Mouse (Mus musculus): Measurements from ENCODE around the gene Nhlh1.

The Nhlh1 gene

DNA sequence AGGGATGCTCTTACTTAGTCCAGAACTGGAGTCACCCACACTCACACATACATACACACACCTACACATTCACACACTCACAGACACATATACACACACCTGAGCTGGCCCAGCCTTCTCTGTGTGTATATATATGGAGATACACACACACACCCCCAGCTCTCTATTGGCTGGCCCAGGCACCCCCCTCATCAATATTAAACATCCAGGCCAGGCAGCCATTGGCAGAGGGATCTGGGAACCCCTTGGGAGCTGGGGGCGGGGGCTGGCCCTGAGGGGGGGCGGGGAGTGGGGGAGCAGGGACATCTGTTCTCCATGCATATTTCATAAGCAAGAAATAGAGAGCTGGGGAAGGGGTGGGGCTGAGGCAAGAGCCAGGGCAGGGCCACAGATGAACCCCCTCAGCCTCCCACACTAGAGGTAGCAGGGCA, at the start of gene Nhlh1:
Gene Nhlh1 (minus strand): TSS at position 83 of the 431 bp plus-strand sequence.
- no peak for DNase-seq (ENCODE audit: low spot score)

DNA sequence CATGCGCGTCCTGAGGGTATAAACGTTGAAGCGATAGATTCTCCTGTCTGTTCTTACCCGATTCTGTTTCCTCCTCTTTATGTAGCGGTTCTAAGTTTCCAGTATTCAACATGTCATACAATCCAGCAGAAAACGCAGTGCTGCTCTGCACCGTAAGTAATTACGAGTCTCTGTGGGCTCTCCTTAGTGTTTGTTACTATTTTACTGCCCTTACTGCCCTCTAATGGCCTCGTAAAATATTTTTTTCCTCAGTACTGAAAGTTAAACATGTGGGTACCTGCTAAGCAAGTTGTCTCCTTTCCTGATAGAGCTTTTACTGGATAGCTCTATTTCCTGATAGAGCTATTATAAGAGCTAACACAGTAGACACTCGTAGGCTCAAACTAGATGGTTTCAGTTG, 47.7 kb upstream of the Nhlh1 start:
- no peak for DNase-seq (ENCODE audit: low spot score)

DNA sequence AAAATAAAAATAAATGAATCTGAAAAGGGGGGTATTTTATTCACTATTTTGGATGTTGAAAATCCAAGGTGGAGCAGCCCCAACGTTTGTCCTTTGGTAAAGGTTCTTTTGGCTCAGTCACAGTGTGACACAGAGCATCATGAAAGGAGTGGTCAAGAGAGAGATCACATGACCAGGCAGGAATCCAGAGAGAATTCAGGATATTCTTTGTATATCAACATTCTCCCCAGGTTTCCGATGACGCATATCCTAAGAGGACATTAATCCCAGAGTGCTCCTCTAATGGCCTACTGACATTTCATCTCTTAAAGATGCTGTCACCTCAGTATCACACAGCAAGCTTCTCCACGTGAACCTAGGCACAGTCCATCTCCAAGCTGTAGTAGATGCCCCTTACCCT, 46.2 kb upstream of the Nhlh1 start:
- no peak for DNase-seq (ENCODE audit: low spot score)

DNA sequence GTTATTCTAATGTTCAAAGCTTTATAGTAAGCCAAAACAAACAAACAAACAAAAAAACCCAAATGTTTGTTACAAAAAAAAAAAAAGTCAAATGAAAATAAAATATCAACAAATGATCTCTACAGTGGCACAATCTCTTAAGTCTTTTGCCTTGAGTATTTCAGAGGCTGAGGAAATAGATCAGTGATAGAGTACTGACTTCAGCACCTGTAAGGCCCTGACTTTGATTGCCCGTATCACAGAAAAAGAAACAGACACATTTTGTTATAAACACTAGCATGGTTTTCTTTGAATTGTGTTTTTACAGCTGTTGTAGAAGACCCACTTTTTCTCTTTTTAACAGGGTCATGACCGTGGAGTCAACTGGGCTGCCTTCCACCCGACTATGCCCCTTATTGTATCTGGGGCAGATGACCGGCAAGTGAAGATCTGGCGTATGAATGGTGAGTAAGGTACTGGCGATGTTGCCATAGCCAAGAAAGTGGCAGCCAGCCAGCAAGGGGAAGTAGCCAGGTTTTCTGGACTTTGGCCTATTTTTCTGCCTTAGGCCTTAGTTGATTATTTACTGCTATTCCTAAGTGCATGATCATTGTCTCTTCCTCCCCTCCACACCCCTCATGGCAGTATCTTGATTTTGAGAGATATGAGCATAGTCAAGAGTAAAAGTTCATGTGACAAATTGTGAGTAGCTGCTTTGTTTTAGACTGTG, 42.1 kb upstream of the Nhlh1 start:
- peak; percentile 73 for DNase-seq (ENCODE audit: low spot score)

DNA sequence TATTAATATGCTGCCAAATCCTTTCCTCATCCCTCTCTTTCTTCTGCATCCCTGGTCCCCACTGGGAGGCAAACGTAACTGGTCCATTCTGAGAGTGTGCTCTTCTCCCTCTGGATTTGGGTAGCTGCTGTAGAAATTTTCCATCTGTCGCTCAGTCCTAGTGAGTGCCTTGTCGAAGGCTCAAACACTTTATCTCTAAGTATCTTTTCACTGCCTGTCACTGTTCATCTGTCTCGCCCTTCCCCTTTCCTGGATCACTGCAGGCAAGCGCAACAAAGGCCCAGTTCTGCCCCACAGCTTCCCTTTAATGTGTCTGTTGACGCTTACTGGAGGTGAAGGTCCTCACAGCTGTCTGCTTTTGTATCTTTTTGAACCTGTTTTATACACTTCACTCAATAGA, 37.8 kb upstream of the Nhlh1 start:
- DNase-seq (ENCODE audit: low spot score) = no peak

DNA sequence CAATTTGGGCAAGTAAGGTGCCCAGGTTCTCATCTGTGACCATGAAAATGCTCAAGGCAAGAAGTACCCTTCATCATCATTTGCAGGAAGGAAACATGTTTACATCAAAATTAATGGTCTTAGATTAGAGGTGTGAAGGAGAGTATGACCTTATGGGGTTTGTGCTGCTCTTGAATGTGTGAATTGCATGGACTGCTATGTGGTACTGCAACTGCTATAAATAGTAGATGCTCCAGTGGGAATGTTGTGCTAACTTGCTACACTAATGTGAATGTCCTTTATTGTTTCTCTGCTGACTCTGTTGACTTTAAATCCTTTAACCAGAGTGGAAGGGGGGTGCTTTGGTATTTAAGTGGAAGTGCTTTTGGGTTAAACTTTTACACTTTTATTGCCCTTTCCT, 36.9 kb upstream of the Nhlh1 start:
- no peak for DNase-seq (ENCODE audit: low spot score)

DNA sequence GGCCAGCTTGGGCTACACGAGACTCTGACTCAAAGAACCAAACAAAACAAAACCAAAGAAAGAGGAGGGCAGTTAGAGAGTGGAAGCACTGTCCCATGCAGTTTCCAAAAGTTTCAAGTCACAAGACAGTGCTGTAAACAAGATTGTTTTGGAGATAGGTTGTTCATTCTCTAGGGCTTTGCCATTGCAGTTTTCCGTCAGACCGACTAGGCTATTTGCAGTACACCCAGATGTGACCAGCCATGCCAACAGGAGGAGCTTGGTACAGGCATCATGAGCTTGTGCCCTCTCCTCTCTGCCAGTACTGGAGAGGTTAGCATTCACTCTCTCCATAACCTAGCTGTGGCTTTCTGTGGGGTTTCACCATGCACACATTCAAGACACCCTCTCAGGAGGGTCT, 36.1 kb upstream of the Nhlh1 start:
- DNase-seq (ENCODE audit: low spot score) = no peak

DNA sequence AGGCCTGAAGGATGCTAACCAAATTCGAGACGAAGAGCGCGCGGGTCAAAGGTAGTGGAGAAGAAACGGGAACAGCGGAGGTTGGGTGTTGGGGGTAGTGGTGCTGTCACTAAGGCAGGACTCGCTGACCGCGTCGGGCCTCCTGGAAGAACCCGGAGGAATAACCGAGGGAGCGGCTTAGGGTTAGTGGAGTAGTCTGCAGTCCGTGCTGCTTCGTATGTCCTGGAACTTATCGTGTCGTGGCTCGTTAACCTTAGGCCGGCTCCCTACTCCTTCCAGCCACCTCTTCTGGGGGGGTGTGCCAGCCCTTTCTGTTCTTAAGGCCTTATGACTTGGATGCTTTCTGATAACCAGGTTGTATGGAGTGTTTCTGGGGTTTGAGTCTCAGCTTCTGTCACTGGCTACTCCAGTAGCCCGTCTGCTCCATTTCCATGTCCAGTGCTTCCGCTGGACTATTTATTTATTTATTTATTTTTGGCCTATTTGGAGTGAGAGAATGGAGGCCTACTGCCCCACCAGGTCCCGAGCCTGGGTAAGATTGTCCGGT, 25.6 kb upstream of the Nhlh1 start:
- no peak for DNase-seq (ENCODE audit: low spot score)

DNA sequence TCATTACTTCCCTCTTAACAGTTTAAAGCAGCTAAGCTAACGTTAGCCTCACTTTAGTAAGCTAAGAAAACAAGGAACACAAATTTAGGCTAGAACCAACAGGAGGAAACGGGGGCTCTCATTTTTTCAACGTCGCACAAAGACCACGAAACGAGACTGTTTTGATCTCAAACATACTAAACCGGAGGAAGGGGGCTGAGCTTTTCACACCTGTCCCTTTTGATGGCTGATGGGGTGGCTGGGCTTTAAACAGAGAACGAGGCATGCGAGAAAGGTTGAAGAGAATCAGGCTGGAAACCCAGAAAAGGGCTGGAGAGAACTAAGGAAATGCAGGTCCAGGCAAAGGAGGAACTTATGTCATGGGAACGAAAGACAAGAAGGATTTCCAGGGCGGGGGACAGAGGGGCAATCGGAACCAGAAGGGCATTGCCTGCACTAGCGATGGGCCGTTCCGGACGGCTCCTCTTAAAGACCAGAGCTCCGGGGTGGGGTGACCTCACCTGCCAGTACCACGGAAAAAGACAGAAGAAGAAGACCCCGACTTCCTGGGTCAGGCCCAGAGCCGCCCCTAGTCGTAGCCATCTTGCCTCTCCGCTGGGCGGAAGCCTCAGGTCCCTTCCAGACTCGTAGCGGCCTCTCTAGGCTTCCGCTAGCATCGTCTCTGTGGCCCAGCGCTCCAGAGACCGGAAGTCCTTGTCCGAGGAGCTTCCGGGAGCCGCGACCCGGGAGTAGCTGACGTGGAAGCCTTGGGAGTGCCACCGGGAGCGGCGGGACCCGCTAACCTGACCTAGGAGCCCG, 24.9 kb upstream of the Nhlh1 start, which contains the start of the genes Copa and Ncstn:
Gene Copa (plus strand): TSS at position 429 of the 798 bp plus-strand sequence.
Gene Ncstn (minus strand): TSS at position 695 of the 798 bp plus-strand sequence.
- peak; percentile 95 for DNase-seq (ENCODE audit: low spot score)

DNA sequence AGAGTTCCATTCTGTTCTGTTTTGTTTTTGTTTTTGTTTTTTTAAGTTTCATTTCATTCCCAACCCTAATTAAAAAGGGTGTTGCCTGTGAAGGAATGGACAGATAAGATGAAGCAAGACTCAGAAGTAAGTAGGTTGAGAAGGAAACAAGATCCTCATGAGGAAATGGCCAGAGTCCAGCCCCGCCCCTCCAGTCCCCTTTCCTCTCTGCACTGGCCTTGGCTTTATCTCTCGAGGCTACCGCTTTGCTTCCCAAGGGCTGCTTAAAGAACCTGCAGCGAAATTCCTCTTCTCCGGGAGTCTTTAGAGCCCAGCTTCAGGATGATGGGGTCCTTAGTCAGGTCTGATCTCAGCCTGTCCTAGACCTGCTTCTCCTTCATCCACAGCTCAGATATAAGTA, 20.6 kb upstream of the Nhlh1 start:
- peak; percentile 65 for DNase-seq (ENCODE audit: low spot score)

DNA sequence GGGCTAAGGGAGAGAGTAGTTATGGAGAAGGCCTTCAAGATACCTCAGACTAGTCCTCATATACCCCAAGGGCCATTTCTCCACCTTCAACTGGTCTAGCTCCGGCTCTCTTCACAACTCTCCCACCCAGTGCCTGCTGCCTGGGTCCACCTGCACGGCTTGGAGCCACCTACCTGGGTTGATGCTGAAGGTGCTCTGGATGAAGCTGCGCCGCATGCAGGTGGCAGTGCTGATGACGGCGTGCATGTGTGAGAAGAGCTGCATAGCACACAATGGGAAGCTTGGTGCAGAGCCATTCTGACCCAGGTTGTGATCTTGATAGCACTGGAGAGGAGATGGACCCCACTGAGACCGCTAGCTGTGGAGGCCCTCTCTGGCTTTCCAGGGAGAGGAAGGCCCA, 15.2 kb upstream of the Nhlh1 start:
- DNase-seq (ENCODE audit: low spot score) = no peak

DNA sequence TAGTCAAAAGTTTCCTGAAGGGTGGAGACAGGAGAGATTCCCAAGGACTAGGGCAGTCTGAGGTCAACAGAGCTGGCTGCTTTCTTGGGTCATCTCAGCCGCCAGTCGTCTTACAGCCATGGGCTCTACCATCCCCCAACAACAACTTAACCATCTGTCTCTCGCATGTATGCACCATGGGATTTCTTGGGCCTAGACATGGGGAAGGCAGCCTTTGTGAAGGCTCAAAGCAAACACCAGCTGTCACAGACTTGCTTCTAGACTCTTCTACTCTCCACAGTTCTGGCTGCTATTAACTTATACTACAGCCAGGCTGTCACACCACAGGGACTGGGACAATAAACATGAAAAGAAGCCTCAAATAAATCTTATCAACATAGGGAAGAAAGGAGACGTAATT, 14.2 kb upstream of the Nhlh1 start:
- DNase-seq (ENCODE audit: low spot score) = no peak

DNA sequence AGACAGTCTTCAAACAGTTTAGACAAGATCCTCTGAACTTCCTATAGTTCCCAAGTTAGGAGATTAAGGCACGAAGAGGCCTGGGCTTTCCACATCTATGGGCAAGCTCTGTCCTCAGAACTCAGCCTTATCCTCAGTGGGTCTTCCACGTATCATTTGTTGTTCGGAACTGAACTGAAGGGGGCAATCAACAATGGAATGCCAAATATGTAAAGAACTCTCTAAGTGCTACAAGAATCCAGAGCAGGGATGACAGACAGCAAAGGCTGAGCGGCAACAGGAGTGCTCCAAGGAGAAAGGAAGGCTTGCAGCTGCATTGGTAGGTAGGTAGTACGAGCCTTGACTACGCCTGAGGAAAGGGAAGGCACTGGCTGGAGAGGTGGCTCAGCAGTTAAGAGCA, 12.9 kb upstream of the Nhlh1 start:
- no peak for DNase-seq (ENCODE audit: low spot score)

DNA sequence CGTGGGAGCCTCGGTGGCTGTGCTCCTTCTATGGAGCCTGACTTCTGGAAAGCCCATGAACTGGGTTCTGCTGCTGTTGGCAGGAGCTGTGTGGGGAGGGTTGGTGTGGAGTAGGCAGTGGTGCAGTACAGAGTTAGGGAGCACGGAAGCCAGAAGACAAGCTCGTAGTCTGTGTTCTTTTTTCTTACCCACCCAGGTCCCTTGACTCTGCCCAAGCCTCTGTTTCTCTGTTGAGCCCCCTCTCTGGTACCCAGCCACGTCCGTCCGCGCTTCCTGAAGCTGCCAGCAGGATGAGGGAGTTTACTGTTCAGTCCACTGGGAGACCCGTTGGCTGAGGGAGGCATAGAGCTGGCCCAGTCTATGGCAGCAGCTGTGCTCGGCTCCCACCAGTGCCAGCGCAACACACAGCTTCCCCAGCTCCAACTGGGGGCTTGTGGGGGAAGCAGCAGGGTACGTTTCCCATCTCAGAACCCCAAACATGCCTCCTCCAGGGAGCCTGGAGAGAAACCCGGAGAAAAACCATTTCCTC, 7.3 kb upstream of the Nhlh1 start:
- no peak for DNase-seq (ENCODE audit: low spot score)

DNA sequence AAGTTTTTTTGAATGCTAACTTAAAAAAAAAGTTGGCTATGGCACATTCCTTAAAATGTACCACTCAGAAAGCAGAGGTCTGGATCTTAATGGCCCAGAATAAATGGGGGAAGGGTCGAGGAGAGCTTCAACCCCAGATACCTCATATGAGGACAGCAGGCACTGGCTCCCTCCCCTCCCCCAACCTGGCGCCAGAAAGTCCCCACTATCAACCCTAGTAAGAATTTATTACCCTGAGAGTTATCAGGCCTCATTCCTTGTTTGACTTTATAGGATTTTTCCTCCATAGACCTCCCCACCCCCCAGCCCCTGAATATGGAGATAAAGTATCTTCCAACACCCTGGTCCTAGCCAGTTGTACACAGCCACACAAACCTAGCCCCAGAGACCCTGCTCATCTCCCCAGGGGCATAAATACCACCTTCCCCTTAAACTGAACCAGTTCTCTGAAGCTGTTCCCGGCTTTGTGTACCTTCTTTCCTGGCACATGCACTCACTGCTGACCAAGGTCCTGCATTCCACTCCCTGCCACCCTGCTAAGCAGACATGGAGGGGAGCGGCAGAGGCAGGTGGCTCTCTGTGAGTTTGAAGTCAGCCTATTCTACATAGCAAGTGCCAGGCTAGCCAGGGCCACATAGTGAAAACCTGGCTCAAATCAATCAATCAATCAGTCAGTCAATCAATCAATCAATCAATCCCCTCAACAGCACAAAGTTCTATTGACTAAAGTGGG, 6.1 kb upstream of the Nhlh1 start:
- DNase-seq (ENCODE audit: low spot score) = no peak

DNA sequence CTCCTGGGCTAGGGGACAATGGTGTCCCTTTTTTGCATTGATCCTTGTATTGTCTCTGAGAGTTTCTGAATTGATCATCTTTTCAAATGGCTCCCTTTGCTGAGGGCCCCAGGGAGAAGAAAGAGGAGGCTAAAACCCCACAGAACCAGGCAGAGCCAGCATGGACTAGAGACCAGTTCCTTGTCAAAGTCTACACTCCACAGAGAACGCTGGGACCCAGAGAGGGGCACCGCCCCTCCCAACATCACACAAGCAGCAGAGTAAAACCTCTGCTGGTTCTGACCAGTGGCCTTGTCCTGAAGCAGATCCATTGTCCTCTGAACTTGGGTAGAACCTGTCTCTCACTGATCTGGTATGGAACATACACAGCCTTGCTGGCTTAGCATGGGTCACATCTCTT, 4.7 kb upstream of the Nhlh1 start:
- DNase-seq (ENCODE audit: low spot score) = no peak

DNA sequence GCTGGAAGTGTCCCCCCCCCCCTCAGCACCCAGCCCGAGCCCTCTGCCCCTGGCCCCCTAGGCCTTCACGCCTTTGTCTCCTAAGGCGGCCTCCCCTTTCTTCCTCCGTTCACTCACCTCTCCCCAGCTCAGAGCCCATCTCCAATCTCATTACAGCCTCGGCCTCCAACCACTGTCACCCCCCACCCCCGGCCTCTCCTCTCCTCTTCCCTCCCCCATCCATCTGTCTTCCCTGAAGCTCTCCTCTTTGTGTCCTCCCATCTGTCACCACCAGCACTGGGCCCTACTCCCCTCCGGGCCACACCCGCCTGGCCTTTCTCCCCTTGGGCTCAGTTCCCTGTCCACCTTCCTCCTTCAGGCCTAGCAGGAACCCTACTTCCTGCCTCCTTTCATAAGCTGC, 3.8 kb upstream of the Nhlh1 start:
- no peak for DNase-seq (ENCODE audit: low spot score)

DNA sequence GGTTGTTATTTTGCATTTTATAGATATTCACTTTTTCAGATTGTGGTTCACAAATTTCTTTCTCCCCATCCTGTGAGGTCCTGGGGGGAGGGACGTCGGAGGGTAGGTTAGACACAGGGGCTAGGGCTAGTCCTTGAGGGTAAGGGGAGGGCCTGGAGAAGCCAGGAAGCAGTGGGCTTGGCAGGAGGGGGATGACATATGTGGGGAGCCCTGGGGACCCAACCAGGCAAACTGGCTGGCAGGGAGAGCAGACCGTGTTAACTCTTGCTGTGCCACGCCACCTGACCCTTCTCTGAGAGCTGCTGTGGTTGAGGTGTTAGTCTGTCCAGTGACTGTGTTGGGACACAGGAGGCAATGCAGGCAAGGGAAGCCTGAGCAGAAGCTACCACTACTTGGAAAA, 3.3 kb upstream of the Nhlh1 start:
- DNase-seq (ENCODE audit: low spot score) = no peak

DNA sequence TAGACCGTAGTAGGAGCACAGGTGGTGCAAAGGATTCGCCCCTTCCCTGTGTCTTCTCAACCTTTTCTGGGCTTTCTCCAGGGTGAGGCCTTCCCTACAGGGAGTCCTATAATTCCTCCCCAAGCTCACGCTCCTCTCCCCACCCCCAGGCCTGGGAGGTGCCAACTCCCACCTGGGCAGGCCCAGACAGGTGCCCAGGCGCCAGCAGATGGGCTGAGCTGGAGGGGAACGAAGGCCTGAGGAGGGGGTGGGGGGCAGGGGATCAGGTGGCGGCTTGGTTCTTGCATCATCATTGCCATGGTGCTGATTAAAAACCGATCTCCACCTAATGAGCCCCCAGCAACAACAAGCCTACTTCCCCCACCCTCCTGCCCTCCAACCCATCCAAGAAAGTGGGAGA, 1.5 kb upstream of the Nhlh1 start:
- no peak for DNase-seq (ENCODE audit: low spot score)

DNA sequence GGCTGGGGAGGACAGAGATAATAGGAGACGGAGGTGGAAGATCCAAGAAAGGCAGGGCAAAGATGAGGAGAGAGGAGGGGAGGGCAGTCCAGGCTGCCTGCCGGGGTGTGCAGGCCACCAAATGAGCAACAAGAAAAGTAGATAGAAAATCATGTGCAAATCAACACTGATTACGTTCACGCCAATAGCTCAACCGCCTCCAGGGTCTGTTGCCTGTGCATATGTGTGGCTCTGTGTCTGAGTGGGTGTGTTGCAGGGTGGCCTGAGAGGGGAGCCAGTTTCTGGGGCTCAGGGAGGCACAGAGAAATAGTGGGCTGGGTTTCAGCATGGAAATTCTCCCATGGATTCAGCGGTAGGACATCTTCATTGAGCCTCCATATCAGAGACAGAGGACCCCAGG, 948 bp upstream of the Nhlh1 start:
- no peak for DNase-seq (ENCODE audit: low spot score)

DNA sequence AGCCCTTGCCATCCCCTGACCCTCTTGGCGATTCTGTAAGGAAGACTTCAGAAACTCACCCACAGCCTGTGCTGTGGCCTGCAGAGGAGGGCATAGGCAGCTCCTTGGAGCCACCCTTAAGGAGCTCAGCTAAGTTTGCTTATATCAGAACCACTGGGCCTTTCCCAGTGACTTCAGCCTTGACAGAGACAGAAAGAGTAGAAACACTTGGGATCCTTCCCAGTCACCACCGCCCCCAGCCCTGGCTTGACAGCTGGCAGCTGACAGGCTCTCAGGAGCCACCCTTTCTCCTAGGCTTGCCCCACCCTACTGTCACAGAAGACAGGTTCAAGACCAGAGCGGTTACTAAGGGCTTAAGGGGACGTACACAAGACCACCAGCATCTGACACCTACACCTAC, 1.1 kb downstream of the Nhlh1 start:
- DNase-seq (ENCODE audit: low spot score) = no peak

All from yolk sac, embryonic 10.5 days (tissue).